Mouse (Mus musculus) forebrain, embryonic 14.5 days (tissue): Measurements from ENCODE around the gene Styxl1. TPM values are rescaled to one million over a fixed set of nuclear protein-coding genes. Genes with fewer than 3 reads are reported as not detected.
A peak's percentile ranks its signal among the peaks of the same experiment; 100 is the strongest.

Experiments used
- ATAC-seq: fragments of 200-750 bp; cut with Nextera tagmentation; 2 replicates; pipeline ENCODE4 v1.8.0; 2017; ENCODE audit warnings: mild to moderate bottlenecking, moderate library complexity
- DNase-seq: peaks from one replicate; pipeline ENCODE4 v3.0.0-alpha.2; 2015; ENCODE audit warnings: low spot score
- H3K27ac ChIP-seq: fragments of 300-500 bp; sonication (generic); 2 replicates; pipeline ENCODE4 v1.5.1; 2014; ENCODE audit warnings: low read depth, mild to moderate bottlenecking, control low read depth, low read length, moderate library complexity
- H3K27me3 ChIP-seq: fragments of 300-500 bp; sonication (generic); replicated peaks from 2 replicates; pipeline ENCODE4 v1.6.1; 2014; ENCODE audit warnings: low read length, control low read depth, mixed read lengths; ENCODE audit not compliant: control insufficient read depth, insufficient read depth
- H3K36me3 ChIP-seq: fragments of 300-500 bp; sonication (generic); 2 replicates; pipeline ENCODE4 v1.6.1; 2014; ENCODE audit warnings: low read length, control low read depth; ENCODE audit not compliant: control insufficient read depth, insufficient read depth
- H3K4me1 ChIP-seq: fragments of 300-500 bp; sonication (generic); 2 replicates; pipeline ENCODE4 v1.6.1; 2014; ENCODE audit warnings: antibody characterized with exemption, low read length, control low read depth; ENCODE audit not compliant: control insufficient read depth, insufficient read depth
- H3K4me2 ChIP-seq: fragments of 300-500 bp; sonication (generic); 2 replicates; pipeline ENCODE4 v1.6.1; 2014; ENCODE audit warnings: mild to moderate bottlenecking, control low read depth, low read length
- H3K4me3 ChIP-seq: fragments of 300-500 bp; sonication (generic); 2 replicates; pipeline ENCODE4 v1.5.1; 2014; ENCODE audit warnings: low read depth, low read length, control low read depth
- H3K9ac ChIP-seq: fragments of 300-500 bp; sonication (generic); 2 replicates; pipeline ENCODE4 v1.6.1; 2014; ENCODE audit warnings: mild to moderate bottlenecking, low read length, control low read depth, moderate library complexity
- H3K9me3 ChIP-seq: fragments of 300-500 bp; sonication (generic); replicated peaks from 2 replicates; pipeline ENCODE4 v1.6.1; 2016; ENCODE audit warnings: low read length, control low read depth, mixed read lengths; ENCODE audit not compliant: control insufficient read depth
- WGBS: fragments of 180-500 bp; shearing (Covaris S2); extraction: QIAGEN DNeasy Blood & Tissue Kit; methylation state at CpG from one replicate; pipeline ENCODE4 v1.1.7; 2014; 5-methylcytosine and 5-hydroxymethylcytosine counted together
- polyA plus RNA-seq: library from polyadenylated mRNA; unstranded; fragments of >200 nt; fragmentation: Nextera tagmentation; extraction: Ambion mirVana; gene quantifications from 2 replicates; pipeline ENCODE4 v1.2.1, GENCODE M21; 2014

Styxl1 gene
- polyA plus RNA-seq, 1 experiment from 2014 or later: 0.52 TPM

DNA sequence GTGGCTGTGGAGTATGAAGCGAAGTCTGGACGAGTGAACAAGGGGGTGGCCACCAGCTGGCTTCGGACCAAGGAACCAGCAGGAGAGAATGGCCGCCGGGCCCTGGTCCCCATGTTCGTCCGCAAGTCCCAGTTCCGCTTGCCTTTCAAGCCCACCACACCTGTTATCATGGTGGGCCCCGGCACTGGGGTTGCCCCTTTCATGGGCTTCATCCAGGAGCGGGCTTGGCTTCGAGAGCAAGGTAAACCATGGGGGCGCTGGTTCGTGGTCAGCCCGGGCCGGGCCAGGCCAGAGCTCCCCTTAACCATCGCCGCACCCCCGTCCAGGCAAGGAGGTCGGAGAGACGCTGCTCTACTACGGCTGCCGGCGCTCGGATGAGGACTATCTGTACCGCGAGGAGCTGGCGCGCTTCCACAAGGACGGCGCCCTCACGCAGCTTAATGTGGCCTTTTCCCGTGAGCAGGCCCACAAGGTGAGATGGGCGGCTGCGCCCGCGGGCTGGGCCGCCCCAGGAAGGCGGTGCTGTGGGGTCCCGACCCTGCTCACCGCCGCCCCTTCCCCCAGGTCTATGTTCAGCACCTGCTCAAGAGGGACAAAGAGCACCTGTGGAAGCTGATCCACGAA is 44.0 kb downstream of the Styxl1 start:
- WGBS: 94% methylated on average over 42 of the region's 42 CpGs
- DNase-seq (no peak), ATAC-seq (no peak)
- H3K4me1 ChIP-seq: no peaks in the 10 kb centered on the region
- H3K27me3 ChIP-seq: no peaks in the 10 kb centered on the region
- H3K27ac ChIP-seq: no peak overlapping the region
- no peak overlapping the region for H3K4me3 ChIP-seq
- H3K36me3 ChIP-seq: peaks cover 87% of the 10 kb centered on the region
- H3K4me2 ChIP-seq: no peak overlapping the region
- no peaks in the 10 kb centered on the region for H3K9me3 ChIP-seq
- H3K9ac ChIP-seq: no peak overlapping the region

DNA sequence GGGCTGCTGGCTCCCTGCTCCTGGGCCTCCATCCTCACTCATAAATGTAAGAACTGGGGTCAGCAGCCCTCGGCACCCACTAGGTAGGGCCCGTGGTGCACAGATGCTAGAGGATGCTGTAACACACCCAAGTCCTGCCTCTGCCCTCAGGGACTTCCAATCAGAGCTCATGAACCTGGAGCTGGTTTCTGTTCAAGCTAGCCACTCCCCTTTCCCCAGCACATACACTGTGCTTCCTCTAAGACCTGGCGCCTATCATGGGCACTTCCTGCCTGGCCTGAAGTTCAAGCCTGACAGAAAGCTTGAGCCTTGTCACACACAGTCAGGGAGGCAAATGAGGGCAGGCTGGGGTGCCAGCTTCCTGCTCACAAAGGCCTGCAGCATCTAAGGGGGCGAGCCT is 45.1 kb downstream of the Styxl1 start:
- Histone ChIP-seq H3K27ac (no peak overlapping the region), H3K4me3 (no peak overlapping the region), H3K27me3 (no peaks in the 10 kb centered on the region), H3K4me2 (no peak overlapping the region), H3K36me3 (peaks cover 91% of the 10 kb centered on the region), H3K4me1 (no peaks in the 10 kb centered on the region), H3K9me3 (no peaks in the 10 kb centered on the region), H3K9ac (no peak overlapping the region)
- DNase-seq (no peak), ATAC-seq (no peak)
- 95% methylated on average over 4 of the region's 4 CpGs for WGBS

DNA sequence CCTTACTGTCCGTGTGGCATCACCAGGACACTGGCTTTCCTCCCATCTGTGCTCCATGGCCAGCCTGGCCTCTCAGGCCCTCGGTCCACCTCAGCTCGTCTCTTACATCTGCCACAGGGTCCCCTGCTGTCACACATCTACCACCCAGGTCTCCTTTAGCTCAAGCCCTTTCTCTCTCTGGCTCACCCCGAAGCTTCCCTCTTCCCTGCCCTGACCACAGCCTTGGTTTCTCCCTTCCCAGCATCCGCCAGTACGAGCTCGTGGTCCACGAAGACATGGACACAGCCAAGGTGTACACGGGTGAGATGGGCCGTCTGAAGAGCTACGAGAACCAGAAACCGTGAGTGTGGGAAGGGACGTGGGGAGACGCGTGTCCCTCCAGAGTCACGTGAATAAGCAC is 46.9 kb downstream of the Styxl1 start:
- WGBS: 95% methylated on average over 16 of the region's 16 CpGs
- no peak for DNase-seq
- no peak overlapping the region for H3K9ac ChIP-seq
- no peak overlapping the region for H3K27ac ChIP-seq
- H3K36me3 ChIP-seq: peaks cover 76% of the 10 kb centered on the region
- no peaks in the 10 kb centered on the region for H3K9me3 ChIP-seq
- no peak overlapping the region for H3K4me3 ChIP-seq
- ATAC-seq: no peak
- H3K4me1 ChIP-seq: peaks cover 12% of the 10 kb centered on the region
- no peaks in the 10 kb centered on the region for H3K27me3 ChIP-seq
- no peak overlapping the region for H3K4me2 ChIP-seq

DNA sequence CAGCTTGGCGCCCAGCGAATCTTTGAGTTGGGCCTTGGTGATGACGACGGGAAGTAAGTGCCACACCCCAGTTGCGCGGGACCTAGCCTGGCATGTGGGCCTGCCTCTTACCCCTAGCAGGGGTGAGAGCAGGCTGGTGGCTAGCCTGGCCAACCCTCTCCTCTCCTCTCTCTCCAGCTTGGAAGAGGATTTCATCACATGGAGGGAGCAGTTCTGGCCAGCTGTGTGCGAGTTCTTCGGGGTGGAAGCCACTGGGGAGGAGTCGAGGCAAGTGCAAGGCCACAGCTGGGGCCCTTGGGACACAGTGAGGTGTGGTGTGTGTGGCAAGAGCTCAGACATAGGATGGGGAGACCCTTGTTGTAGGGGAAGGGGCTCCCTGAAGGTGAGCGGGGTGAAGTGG is 47.3 kb downstream of the Styxl1 start:
- no peak for DNase-seq
- Histone ChIP-seq H3K36me3 (peaks cover 72% of the 10 kb centered on the region), H3K9ac (no peak overlapping the region), H3K4me1 (peaks cover 16% of the 10 kb centered on the region), H3K4me2 (no peak overlapping the region), H3K27me3 (no peaks in the 10 kb centered on the region), H3K9me3 (no peaks in the 10 kb centered on the region), H3K4me3 (no peak overlapping the region), H3K27ac (no peak overlapping the region)
- ATAC-seq: no peak
- WGBS: 95% methylated on average over 10 of the region's 10 CpGs

- no peak overlapping the region for H3K4me2 ChIP-seq
- H3K27ac ChIP-seq: no peak overlapping the region
- no peaks in the 10 kb centered on the region for H3K9me3 ChIP-seq
- no peak for DNase-seq
- peaks cover 20% of the 10 kb centered on the region for H3K4me1 ChIP-seq
- H3K4me3 ChIP-seq: no peak overlapping the region
- no peak overlapping the region for H3K9ac ChIP-seq
- WGBS: 94% methylated on average over 10 of the region's 10 CpGs
- ATAC-seq: no peak
- peaks cover 65% of the 10 kb centered on the region for H3K36me3 ChIP-seq
- H3K27me3 ChIP-seq: no peaks in the 10 kb centered on the region
These were observed 47.9 kb downstream of the Styxl1 start for GRCm38 (mm10) chr5:135730278-135730677.

DNA sequence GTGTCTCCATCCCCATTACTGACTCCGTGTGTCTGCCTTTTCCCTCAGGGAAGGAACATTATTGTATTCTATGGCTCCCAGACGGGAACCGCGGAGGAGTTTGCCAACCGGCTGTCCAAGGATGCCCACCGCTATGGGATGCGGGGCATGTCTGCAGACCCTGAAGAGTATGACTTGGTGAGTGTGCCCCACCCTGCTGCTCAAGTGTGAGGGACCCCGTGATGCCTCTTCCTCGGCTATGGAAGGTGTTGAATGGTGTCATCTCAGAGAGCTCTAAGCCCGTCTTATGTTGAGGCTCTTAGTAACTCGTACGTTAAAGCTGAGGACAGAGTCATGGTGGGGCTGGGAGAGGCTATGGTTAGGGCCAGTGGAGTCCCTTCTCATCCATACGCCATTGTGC is 48.8 kb downstream of the Styxl1 start:
- WGBS: 93% methylated on average over 13 of the region's 13 CpGs
- no peaks in the 10 kb centered on the region for H3K27me3 ChIP-seq
- H3K36me3 ChIP-seq: peaks cover 56% of the 10 kb centered on the region
- no peak overlapping the region for H3K4me3 ChIP-seq
- ATAC-seq (no peak), DNase-seq (no peak)
- no peak overlapping the region for H3K4me2 ChIP-seq
- no peak overlapping the region for H3K27ac ChIP-seq
- peaks cover 30% of the 10 kb centered on the region for H3K4me1 ChIP-seq
- no peak overlapping the region for H3K9ac ChIP-seq
- H3K9me3 ChIP-seq: no peaks in the 10 kb centered on the region

DNA sequence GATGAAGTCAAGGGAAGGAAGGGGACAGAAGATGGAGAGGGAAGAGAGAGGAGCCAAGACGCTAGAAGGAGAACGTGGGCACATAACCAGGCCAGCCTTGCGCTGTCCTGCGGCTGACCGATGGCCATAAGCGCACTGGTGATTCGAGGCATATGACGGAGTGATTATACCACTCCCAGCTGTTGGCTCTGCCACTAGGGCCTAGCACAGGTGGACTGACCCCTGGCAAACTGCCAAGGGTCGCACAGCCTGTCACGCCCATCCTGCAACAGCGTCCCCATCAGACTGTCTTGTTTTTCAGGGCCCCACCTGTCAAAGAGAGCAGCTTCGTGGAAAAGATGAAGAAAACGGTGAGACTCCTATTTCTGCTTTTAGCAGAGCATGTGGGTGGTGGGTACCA is 49.8 kb downstream of the Styxl1 start:
- Histone ChIP-seq H3K36me3 (peaks cover 46% of the 10 kb centered on the region), H3K4me3 (no peak overlapping the region), H3K9me3 (no peaks in the 10 kb centered on the region), H3K4me1 (peaks cover 37% of the 10 kb centered on the region), H3K4me2 (no peak overlapping the region), H3K27ac (no peak overlapping the region), H3K9ac (no peak overlapping the region), H3K27me3 (no peaks in the 10 kb centered on the region)
- WGBS: 96% methylated on average over 13 of the region's 13 CpGs
- no peak for ATAC-seq
- DNase-seq: no peak

GRCm38 (mm10) chr5:135727871-135728270 is 50.3 kb downstream of the Styxl1 start:
- Histone ChIP-seq H3K9me3 (no peaks in the 10 kb centered on the region), H3K4me2 (no peak overlapping the region), H3K9ac (no peak overlapping the region), H3K27ac (no peak overlapping the region), H3K4me3 (no peak overlapping the region), H3K4me1 (peaks cover 37% of the 10 kb centered on the region), H3K36me3 (peaks cover 41% of the 10 kb centered on the region), H3K27me3 (no peaks in the 10 kb centered on the region)
- DNase-seq (no peak), ATAC-seq (no peak)
- WGBS: 91% methylated on average over 9 of the region's 9 CpGs

DNA sequence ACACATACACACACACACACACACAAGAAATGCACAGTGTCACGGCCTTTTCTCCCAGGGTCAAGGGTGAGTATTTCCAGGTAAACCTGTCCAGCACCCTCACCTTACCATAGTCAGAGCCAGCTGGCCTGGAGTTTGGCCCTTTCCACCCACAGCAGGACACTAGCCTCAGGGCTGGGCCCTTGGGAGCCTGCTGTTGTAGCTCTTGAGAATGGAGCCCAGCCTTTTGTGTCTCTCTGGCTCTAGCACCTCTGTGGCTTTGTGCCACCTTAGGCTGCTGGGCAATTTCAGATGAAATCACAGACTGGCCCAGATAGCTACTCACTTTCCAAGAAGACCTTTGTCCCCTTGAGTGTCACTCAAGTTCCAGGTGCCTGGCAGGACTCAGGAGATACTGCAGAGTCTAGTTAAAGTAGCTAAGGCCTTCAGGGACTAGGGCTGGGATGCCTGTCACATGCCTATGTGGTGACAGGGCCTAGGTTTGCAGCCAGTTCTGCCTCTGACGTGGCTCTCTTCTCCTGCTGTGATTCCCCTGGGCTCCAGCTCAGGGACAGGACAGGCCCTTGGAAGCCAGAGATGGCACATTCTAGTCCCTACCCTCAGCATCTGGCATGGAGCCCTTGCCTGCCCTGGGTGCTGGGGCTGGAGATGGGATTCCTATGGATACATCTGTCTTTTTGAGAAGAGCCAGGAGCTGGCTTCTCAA is 51.4 kb downstream of the Styxl1 start:
- DNase-seq: no peak
- peaks cover 31% of the 10 kb centered on the region for H3K36me3 ChIP-seq
- H3K4me1 ChIP-seq: peaks cover 37% of the 10 kb centered on the region
- ATAC-seq: no peak
- H3K27ac ChIP-seq: peak overlapping the region; percentile 9; the same call in 1 of the 2 replicates
- no peaks in the 10 kb centered on the region for H3K27me3 ChIP-seq
- peak overlapping the region; percentile 29; the same call in 1 of the 2 replicates for H3K4me3 ChIP-seq
- peak overlapping the region; percentile 59 for H3K4me2 ChIP-seq
- WGBS: 68% methylated on average over 2 of the region's 2 CpGs
- peak overlapping the region; percentile 54 for H3K9ac ChIP-seq
- H3K9me3 ChIP-seq: no peaks in the 10 kb centered on the region
